Mouse (Mus musculus): Measurements from ENCODE around the gene Rab10.
A peak's percentile ranks its signal among the peaks of the same experiment; 100 is the strongest.
"Not testable (repeated sequence)": the region's sequence is repeated elsewhere in the genome, so short reads cannot be mapped to it uniquely, and the experiment has no call there.

The Rab10 gene

GRCm38 (mm10) chr12:3309391-3310320 is at the start of gene Rab10:
TSS of gene Rab10 (minus strand) at chr12:3309969.
- DNase-seq, result peak; percentile 99

- DNase-seq, result peak; percentile 71 to 94
Measured at GRCm38 (mm10) chr12:3359302-3359701, 49.5 kb upstream of the Rab10 start.

- DNase-seq, result no peak
Measured at GRCm38 (mm10) chr12:3356824-3357223, 47.1 kb upstream of the Rab10 start.

GRCm38 (mm10) chr12:3355068-3355467 is 45.3 kb upstream of the Rab10 start:
- DNase-seq, result no peak

- no peak for DNase-seq
Measured at GRCm38 (mm10) chr12:3352216-3352615, 42.4 kb upstream of the Rab10 start.

- peak; percentile 58 to 65 for DNase-seq
Measured at GRCm38 (mm10) chr12:3350136-3350535, 40.4 kb upstream of the Rab10 start.

- DNase-seq, result no peak
Measured at GRCm38 (mm10) chr12:3349387-3349786, 39.6 kb upstream of the Rab10 start.

- DNase-seq, result no peak
Measured at GRCm38 (mm10) chr12:3347682-3348081, 37.9 kb upstream of the Rab10 start.

GRCm38 (mm10) chr12:3345038-3345437 is 35.3 kb upstream of the Rab10 start:
- DNase-seq, result no peak

- no peak for DNase-seq
Measured at GRCm38 (mm10) chr12:3344155-3344554, 34.4 kb upstream of the Rab10 start.

GRCm38 (mm10) chr12:3338931-3339330 is 29.2 kb upstream of the Rab10 start:
- DNase-seq, result no peak

- DNase-seq, result no peak
Measured at GRCm38 (mm10) chr12:3329677-3330076, 19.9 kb upstream of the Rab10 start.

- DNase-seq, result no peak
Measured at GRCm38 (mm10) chr12:3325232-3325631, 15.5 kb upstream of the Rab10 start.

GRCm38 (mm10) chr12:3323241-3323640 is 13.5 kb upstream of the Rab10 start:
- DNase-seq, result no peak

- peak in 1 of 2 experiments; percentile 53 for DNase-seq
Measured at GRCm38 (mm10) chr12:3319377-3319776, 9.6 kb upstream of the Rab10 start.

- no peak for DNase-seq
Measured at GRCm38 (mm10) chr12:3316937-3317336, 7.2 kb upstream of the Rab10 start.

- no peak for DNase-seq
Measured at GRCm38 (mm10) chr12:3316083-3316482, 6.3 kb upstream of the Rab10 start.

- DNase-seq, result no peak
Measured at GRCm38 (mm10) chr12:3312886-3313285, 3.1 kb upstream of the Rab10 start.

GRCm38 (mm10) chr12:3310321-3310692 is 538 bp upstream of the Rab10 start:
- DNase-seq, result no peak

GRCm38 (mm10) chr12:3308541-3309241 is 1.1 kb downstream of the Rab10 start:
- DNase-seq, result no peak

- DNase-seq, result no peak
Measured at GRCm38 (mm10) chr12:3307587-3307986, 2.2 kb downstream of the Rab10 start.

- no peak for DNase-seq
Measured at GRCm38 (mm10) chr12:3305238-3305637, 4.5 kb downstream of the Rab10 start.

GRCm38 (mm10) chr12:3297622-3298021 is 12.1 kb downstream of the Rab10 start:
- not testable (repeated sequence) for DNase-seq

GRCm38 (mm10) chr12:3296056-3296455 is 13.7 kb downstream of the Rab10 start:
- DNase-seq, result no peak

Measured in kidney, postnatal 25 days (tissue).